Mouse (Mus musculus) cerebral cortex, adult 2 months (tissue): ENCODE data around the gene Lef1.

Experiments
- WGBS: fragments of 180-500 bp; shearing (Covaris S2); methylation state at CpG from one replicate; pipeline ENCODE4 v1.1.7; 2018; 5-methylcytosine and 5-hydroxymethylcytosine counted together

The Lef1 gene

GRCm38 (mm10) chr3:131110191-131111150 is at the start of gene Lef1:
Gene Lef1 (plus strand): TSS chr3:131110471.
- WGBS: under 1% methylated on average over 69 of the region's 69 CpGs

DNA sequence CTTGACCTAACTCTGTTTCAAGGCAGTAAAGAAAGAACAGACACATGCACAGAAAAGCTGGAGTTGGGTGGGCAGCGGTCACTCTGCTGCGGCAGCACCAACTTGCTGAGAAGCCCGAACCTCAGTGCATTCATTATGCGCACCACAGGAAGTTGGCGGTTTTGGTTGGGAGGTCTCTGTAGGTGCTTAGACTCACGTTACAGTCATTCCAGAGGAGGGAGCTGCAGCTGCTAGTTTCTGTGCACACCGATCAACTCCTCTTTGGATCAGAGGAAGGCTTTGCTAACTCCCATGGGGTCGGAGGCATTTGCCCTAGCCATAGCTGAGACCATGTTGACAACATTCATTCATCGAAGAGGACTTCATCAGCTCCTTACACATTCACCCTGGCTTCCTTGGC is 45.3 kb upstream of the Lef1 start:
- 91% methylated on average over 9 of the region's 9 CpGs for WGBS

DNA sequence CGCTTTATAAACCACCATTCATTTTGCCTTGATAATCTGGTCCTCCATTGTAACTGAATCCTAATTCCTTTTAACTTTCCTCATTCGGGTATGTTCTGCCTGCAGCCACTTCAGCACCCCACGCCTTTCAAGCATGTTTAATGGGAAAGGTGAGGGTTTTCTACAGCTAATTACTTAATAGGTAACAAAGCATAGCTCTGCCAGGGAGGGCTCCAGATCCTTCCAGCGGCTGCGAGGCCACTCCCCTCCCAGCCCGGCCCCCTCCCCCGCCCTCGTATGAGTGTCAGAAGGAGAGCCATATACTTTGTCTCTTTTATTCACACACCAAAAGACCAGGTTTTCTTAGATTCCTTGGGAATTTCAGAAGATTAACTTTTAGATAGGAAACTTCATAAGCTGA is 44.1 kb upstream of the Lef1 start:
- WGBS: 32% methylated on average over 8 of the region's 8 CpGs

- 95% methylated on average over 5 of the region's 5 CpGs for WGBS
These were observed 42.3 kb upstream of the Lef1 start for GRCm38 (mm10) chr3:131068000-131068399.

- WGBS: 75% methylated on average over 7 of the region's 7 CpGs
These were observed 40.1 kb upstream of the Lef1 start for GRCm38 (mm10) chr3:131070210-131070609.

GRCm38 (mm10) chr3:131072661-131073060 is 37.6 kb upstream of the Lef1 start:
- 53% methylated on average over 4 of the region's 4 CpGs for WGBS

DNA sequence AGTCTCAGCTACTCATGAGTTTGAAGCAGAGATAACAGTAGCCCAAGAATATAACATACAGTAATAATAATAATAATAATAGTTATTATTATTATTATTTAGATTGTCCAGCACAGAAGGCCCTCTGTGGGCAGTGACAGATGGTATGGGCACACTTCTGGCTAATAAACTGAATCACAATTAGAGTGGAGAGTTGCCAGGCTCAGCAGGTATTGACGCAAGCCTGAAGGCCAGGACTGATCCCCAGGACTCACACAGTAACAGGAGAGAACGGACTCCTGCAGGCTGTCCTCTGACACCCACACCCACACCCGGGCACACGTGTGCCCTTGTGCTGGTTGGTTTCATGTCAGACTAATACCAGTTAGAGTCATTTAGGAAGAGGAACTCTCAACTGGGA is 36.3 kb upstream of the Lef1 start:
- WGBS: 91% methylated on average over 4 of the region's 4 CpGs

DNA sequence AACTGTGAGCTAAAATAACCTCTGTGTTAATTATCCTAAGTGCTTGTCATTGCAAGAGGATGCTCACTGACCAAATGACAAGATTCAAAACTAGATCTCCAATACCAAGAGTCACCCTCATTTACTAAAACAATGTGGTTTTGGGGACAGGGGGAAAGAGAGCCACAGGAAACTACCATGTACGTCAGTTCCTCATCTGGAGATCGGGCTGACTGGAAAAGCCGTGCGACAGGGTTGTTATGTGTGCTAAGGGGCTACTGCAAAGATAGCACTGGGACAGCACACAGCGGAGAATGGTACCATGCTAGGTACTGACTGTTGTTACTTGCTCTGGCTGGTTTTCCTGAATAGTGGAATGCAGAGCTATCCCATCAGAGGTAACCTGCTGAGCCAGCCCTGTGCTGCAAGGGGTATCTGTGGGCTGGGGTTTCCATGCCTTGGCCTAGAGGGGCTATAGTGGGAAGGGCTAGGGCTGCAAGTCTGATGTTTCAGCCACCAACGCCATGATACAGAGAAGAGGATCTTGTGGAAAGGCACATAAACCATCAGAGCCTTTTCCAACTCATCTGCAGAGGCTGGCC is 32.1 kb upstream of the Lef1 start:
- 89% methylated on average over 6 of the region's 6 CpGs for WGBS

DNA sequence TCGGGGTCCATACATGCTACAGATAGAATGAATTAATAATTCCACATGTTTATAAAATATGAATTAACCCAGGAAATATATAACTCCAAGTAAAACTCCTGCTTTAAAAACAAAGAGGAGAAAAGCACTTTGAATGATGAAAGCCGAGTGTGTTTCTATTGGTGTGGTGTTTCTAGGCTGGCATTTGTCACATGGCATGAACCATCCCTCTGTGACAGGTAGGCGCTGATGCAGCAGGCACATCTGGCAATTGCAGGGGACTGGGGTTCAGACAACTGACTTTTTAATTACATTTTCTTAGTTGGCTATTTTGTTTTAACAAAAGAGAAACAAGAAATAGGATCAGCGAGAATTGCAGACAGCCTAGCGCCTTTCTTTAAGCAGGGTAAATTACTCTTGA is 31.6 kb upstream of the Lef1 start:
- 70% methylated on average over 5 of the region's 5 CpGs for WGBS

DNA sequence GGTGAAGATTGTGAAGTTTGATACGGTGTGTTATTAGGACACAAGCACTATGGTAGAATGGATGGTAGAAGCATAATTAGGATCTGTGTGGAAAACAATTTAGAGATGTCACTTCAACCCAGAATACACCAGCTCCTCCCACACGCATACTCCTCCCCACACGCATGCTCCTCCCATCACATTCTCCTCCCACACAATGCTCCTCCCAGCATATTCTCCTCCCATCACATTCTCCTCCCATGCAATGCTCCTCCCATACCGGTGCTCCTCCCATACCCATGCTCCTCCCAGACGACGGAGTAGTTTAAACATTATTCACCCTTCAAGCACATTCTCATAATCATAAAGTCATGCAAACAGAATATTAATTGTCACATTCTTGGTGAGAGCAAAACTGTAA is 26.5 kb upstream of the Lef1 start:
- WGBS: 75% methylated on average over 6 of the region's 6 CpGs

GRCm38 (mm10) chr3:131084718-131085561 is 25.3 kb upstream of the Lef1 start:
- WGBS: 12% methylated on average over 30 of the region's 30 CpGs

DNA sequence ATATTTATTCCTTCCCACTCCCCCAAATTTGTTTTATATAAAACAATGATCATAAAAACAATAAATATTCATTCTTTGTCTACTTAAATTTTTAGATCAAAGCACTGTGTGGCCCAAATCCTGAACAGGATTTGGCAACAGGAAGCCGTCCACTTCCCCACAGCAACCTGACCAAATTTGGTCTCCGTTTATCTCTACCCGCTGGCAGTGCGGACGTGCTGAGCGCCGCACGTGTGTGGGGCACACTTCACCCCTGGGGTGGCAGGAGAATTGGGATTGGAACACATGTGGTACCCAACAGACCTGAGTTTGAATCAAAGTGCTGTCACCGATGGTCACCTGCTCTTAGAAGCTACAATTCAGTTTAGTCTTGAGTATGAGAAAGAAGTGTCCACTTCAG is 24.3 kb upstream of the Lef1 start:
- WGBS: 78% methylated on average over 9 of the region's 9 CpGs

GRCm38 (mm10) chr3:131089721-131090120 is 20.6 kb upstream of the Lef1 start:
- WGBS: 80% methylated on average over 3 of the region's 3 CpGs

GRCm38 (mm10) chr3:131092113-131092512 is 18.2 kb upstream of the Lef1 start:
- 72% methylated on average over 6 of the region's 6 CpGs for WGBS

- 78% methylated on average over 12 of the region's 12 CpGs for WGBS
These were observed 16.5 kb upstream of the Lef1 start for GRCm38 (mm10) chr3:131093736-131094135.

GRCm38 (mm10) chr3:131096105-131096504 is 14.2 kb upstream of the Lef1 start:
- WGBS: 25% methylated on average over 4 of the region's 4 CpGs

- WGBS: 60% methylated on average over 13 of the region's 13 CpGs
These were observed 8.0 kb upstream of the Lef1 start for GRCm38 (mm10) chr3:131102191-131102774.

DNA sequence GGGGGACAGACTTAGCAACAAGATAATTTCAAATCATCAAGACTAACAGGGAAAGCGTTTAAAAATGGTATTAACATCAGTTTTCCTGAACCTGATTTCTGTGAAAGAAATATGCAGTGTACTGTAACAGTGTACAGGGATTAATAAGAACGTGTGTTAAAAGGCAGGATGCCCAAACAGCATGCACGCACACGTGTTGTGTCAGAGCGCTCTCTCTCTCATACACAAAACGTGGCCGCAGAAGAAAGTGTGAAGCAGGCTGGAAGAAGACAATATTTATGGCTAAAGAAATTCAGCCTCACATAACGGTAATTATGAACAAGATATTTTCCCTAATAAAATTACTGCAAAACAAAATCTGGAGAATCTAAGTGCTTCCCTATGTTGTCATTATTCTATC is 4.9 kb upstream of the Lef1 start:
- 53% methylated on average over 8 of the region's 8 CpGs for WGBS

GRCm38 (mm10) chr3:131105940-131106401 is 4.3 kb upstream of the Lef1 start:
- 2% methylated on average over 36 of the region's 36 CpGs for WGBS

DNA sequence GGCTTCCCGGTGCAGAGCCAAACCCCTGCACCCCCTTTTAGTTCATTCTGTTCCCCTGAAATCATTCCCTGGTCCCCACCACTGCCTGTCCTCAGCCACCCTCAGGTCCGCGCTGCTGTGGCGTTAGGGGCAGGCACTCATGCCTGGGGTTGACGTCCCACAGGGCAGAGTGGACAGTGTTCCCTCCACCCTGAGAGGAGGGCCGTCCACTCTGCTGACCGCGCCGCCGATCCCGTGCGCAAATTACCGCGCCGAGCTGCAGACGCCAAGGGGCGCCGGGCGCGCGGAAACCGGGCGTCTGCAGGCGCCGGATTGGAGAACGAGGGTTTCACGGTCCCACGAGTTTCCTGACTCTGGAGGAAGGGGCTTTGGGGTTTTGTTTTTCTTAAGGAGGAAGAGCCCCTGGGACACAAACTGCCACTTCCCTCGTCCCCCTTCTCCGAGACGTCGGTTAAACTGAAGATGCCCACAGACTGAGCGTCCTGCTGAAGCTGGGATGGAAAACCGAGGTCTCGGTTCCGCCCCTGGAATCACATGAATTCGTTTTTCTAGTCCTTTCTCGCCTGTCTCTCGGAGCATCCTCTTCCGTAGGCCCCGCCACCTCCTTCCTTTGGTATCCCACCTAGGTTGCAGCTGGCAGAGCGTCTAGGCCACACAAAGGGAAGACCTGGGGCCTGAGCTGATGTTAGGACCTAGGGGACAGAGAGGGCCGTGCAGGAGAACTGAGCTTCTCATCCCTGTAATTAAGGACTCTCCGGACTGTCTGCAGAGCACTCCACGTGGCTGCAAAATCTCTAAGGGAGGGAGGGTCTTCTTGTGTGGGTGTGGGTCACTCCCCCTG is 3.6 kb upstream of the Lef1 start:
- 4% methylated on average over 45 of the region's 45 CpGs for WGBS
